Mouse (Mus musculus) layer of hippocampus, postnatal 14 days (tissue): ENCODE measurements at regions not wholly inside any gene's neighbourhood (a gene's known extent, or its start where the extent isn't known, plus 50 kb on each side); places are given as distances from the start of the nearest gene placed in this dataset.
"Not testable (repeated sequence)": the region's sequence is repeated elsewhere in the genome, so short reads cannot be mapped to it uniquely, and the experiment has no call there.

ENCODE experiments used
- DNase-seq, 2 experiments: peaks; one replicate each; pipeline ENCODE4 v3.0.0; 2021 to 2022; ENCODE audit warnings: low spot score in 2 of 2, mixed read lengths in 1 of 2

- DNase-seq = no peak
These were observed 163.5 kb upstream of the Cdkn3 start for GRCm38 (mm10) chr14:46596696-46597359.

GRCm38 (mm10) chr14:46594151-46594550 is 166.2 kb upstream of the Cdkn3 start:
- no peak for DNase-seq

- DNase-seq = no peak
These were observed 168.5 kb upstream of the Cdkn3 start for GRCm38 (mm10) chr14:46591753-46592359.

- DNase-seq = no peak
These were observed 169.1 kb upstream of the Cdkn3 start for GRCm38 (mm10) chr14:46591211-46591610.

GRCm38 (mm10) chr14:46586093-46586492 is 174.2 kb upstream of the Cdkn3 start:
- no peak for DNase-seq

- no peak for DNase-seq
These were observed 182.0 kb upstream of the Cdkn3 start for GRCm38 (mm10) chr14:46578051-46579000.

- DNase-seq = no peak
These were observed 184.5 kb upstream of the Cdkn3 start for GRCm38 (mm10) chr14:46575889-46576288.

GRCm38 (mm10) chr14:46575414-46575813 is 184.9 kb upstream of the Cdkn3 start:
- no peak for DNase-seq

- DNase-seq = no peak
These were observed 182.9 kb upstream of the Bmp4 start for GRCm38 (mm10) chr14:46573401-46573800.

GRCm38 (mm10) chr14:46572972-46573371 is 182.5 kb upstream of the Bmp4 start:
- DNase-seq = not testable (repeated sequence)

- no peak for DNase-seq
These were observed 181.4 kb upstream of the Bmp4 start for GRCm38 (mm10) chr14:46571841-46572240.

GRCm38 (mm10) chr14:46569273-46569672 is 178.8 kb upstream of the Bmp4 start:
- no peak for DNase-seq

- DNase-seq = no peak
These were observed 176.9 kb upstream of the Bmp4 start for GRCm38 (mm10) chr14:46567411-46567780.

- no peak for DNase-seq
These were observed 176.4 kb upstream of the Bmp4 start for GRCm38 (mm10) chr14:46566681-46567410.

GRCm38 (mm10) chr14:46564998-46565397 is 174.5 kb upstream of the Bmp4 start:
- peak; percentile 19 to 42 for DNase-seq

- DNase-seq = no peak
These were observed 171.5 kb upstream of the Bmp4 start for GRCm38 (mm10) chr14:46562016-46562415.

GRCm38 (mm10) chr14:46553239-46553638 is 162.8 kb upstream of the Bmp4 start:
- no peak for DNase-seq

GRCm38 (mm10) chr14:46546146-46546545 is 155.7 kb upstream of the Bmp4 start:
- no peak for DNase-seq

GRCm38 (mm10) chr14:46539466-46540187 is 149.2 kb upstream of the Bmp4 start:
- no peak for DNase-seq

- no peak for DNase-seq
These were observed 145.7 kb upstream of the Bmp4 start for GRCm38 (mm10) chr14:46536002-46536762.
